Mouse (Mus musculus): ENCODE measurements around the gene Clk1.

The Clk1 gene

GRCm38 (mm10) chr1:58423371-58424248, at the start of gene Clk1:
Gene Clk1 (minus strand): TSS chr1:58424066.
- in situ Hi-C loops (cut with MboI, MseI) = no loop called here

GRCm38 (mm10) chr1:58465561-58465960, 41.7 kb upstream of the Clk1 start:
- in situ Hi-C loops (cut with MboI, MseI) = loop anchor here (5.0 to 25.0 kb wide), 2 partner anchors 77 to 1247 kb away; no protein-coding TSS in a partner anchor

- in situ Hi-C loops (cut with MboI, MseI) = loop anchor here (5.0 to 25.0 kb wide), 2 partner anchors 77 to 1247 kb away; no protein-coding TSS in a partner anchor
Measured at GRCm38 (mm10) chr1:58465042-58465441, 41.2 kb upstream of the Clk1 start.

GRCm38 (mm10) chr1:58463935-58464334, 40.1 kb upstream of the Clk1 start:
- in situ Hi-C loops (cut with MboI, MseI) = loop anchor here (25.0 kb wide), 1 partner anchor 1248 kb away; no protein-coding TSS in a partner anchor

GRCm38 (mm10) chr1:58460566-58460965, 36.7 kb upstream of the Clk1 start:
- in situ Hi-C loops (cut with MboI, MseI) = loop anchor here (25.0 kb wide), 1 partner anchor 1252 kb away; no protein-coding TSS in a partner anchor

GRCm38 (mm10) chr1:58458867-58459266, 35.0 kb upstream of the Clk1 start:
- in situ Hi-C loops (cut with MboI, MseI) = loop anchor here (25.0 kb wide), 1 partner anchor 1253 kb away; no protein-coding TSS in a partner anchor

GRCm38 (mm10) chr1:58458175-58458574, 34.3 kb upstream of the Clk1 start:
- in situ Hi-C loops (cut with MboI, MseI) = loop anchor here (25.0 kb wide), 1 partner anchor 1254 kb away; no protein-coding TSS in a partner anchor

- in situ Hi-C loops (cut with MboI, MseI) = loop anchor here (25.0 kb wide), 1 partner anchor 1258 kb away; no protein-coding TSS in a partner anchor
Measured at GRCm38 (mm10) chr1:58454316-58454715, 30.4 kb upstream of the Clk1 start.

GRCm38 (mm10) chr1:58448396-58448795, 24.5 kb upstream of the Clk1 start:
- in situ Hi-C loops (cut with MboI, MseI) = no loop called here

GRCm38 (mm10) chr1:58447766-58448165, 23.9 kb upstream of the Clk1 start:
- in situ Hi-C loops (cut with MboI, MseI) = no loop called here

GRCm38 (mm10) chr1:58445861-58446260, 22.0 kb upstream of the Clk1 start:
- in situ Hi-C loops (cut with MboI, MseI) = no loop called here

- in situ Hi-C loops (cut with MboI, MseI) = no loop called here
Measured at GRCm38 (mm10) chr1:58445143-58445722, 21.4 kb upstream of the Clk1 start, which contains the start of the genes Nif3l1 and Ppil3. Gene Nif3l1 (plus strand): TSS chr1:58445151. Gene Ppil3 (minus strand): TSS chr1:58445486.

GRCm38 (mm10) chr1:58444691-58445090, 20.8 kb upstream of the Clk1 start:
- in situ Hi-C loops (cut with MboI, MseI) = no loop called here

GRCm38 (mm10) chr1:58424551-58424950, 685 bp upstream of the Clk1 start:
- in situ Hi-C loops (cut with MboI, MseI) = no loop called here

GRCm38 (mm10) chr1:58422879-58423278, 987 bp downstream of the Clk1 start:
- in situ Hi-C loops (cut with MboI, MseI) = no loop called here

GRCm38 (mm10) chr1:58420961-58421360, 2.9 kb downstream of the Clk1 start:
- in situ Hi-C loops (cut with MboI, MseI) = no loop called here

GRCm38 (mm10) chr1:58420032-58420431, 3.8 kb downstream of the Clk1 start:
- in situ Hi-C loops (cut with MboI, MseI) = no loop called here

GRCm38 (mm10) chr1:58416048-58416447, 7.8 kb downstream of the Clk1 start:
- in situ Hi-C loops (cut with MboI, MseI) = no loop called here

- in situ Hi-C loops (cut with MboI, MseI) = no loop called here
Measured at GRCm38 (mm10) chr1:58415442-58415841, 8.4 kb downstream of the Clk1 start.

GRCm38 (mm10) chr1:58410776-58411175, 13.1 kb downstream of the Clk1 start:
- in situ Hi-C loops (cut with MboI, MseI) = no loop called here

GRCm38 (mm10) chr1:58410198-58410588, 13.7 kb downstream of the Clk1 start:
- in situ Hi-C loops (cut with MboI, MseI) = no loop called here

- in situ Hi-C loops (cut with MboI, MseI) = no loop called here
Measured at GRCm38 (mm10) chr1:58409553-58410197, 14.2 kb downstream of the Clk1 start.
